Mouse (Mus musculus) cerebellum, postnatal 14 days (tissue): ENCODE results near the gene Gm14459.
"Not testable (repeated sequence)": the region's sequence is repeated elsewhere in the genome, so short reads cannot be mapped to it uniquely, and the experiment has no call there.

Experiments
- DNase-seq, 2 experiments: peaks; one replicate each; pipeline ENCODE4 v3.0.0; 2021; ENCODE audit warnings: mixed read lengths in 2 of 2

Gene Gm14459

GRCm38 (mm10) chrX:8524854-8525253 lies at the start of gene Gm14459:
Gm14459 (minus strand) TSS chrX:8524954.
- no peak for DNase-seq

GRCm38 (mm10) chrX:8548155-8548554 lies 23.4 kb upstream of the Gm14459 start, which contains the start of gene Ssxb6:
Ssxb6 (minus strand) TSS chrX:8548255.
- not testable (repeated sequence) for DNase-seq
